Mouse (Mus musculus) kidney, postnatal 25 days (tissue): ENCODE data around the gene Med18.
"Not testable (repeated sequence)": the region's sequence is repeated elsewhere in the genome, so short reads cannot be mapped to it uniquely, and the experiment has no call there.

Experiments
- DNase-seq, 2 experiments: peaks; one replicate each; pipeline ENCODE4 v3.0.0; 2021; ENCODE audit warnings: mixed read lengths in 2 of 2

The Med18 gene

DNA sequence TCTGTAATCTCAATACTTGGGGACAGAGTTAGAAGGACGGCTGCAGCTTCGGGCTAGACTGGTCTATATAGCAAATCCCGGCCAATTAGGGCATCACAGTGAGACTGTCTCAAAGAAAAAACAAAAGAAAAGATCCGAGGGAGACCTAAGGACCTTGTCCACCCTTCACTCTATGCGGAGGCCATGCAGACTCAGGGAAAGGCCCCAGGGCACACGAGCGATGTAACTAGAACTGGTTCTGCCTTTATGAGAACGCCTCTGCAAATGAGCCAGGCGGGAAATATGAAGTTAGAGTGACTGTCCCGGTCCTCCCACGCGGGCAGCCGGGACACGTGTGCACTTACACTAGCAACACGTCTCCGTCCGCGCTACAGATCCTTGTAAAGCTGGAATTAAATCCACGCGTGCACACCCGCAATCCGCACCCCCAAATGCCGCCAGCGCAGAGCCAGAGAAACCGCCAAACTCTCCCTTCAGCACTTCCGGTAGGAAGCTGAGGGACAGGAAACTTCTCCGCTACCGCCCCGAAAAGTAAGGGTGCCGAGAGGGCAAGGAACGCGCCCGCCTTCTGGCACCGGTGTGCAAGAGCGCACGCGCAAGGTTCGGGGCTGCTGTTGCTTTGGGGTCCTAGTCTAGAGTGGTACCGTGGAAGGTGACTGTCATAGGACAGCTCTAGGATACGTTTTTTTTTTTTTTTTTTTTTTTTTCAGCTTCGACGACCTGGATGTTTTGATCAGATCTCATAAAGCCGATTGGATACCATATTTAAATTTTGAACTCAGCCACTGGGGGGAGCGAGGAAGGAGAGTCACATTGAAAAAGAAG is at the start of gene Med18:
Gene Med18 (minus strand): TSS at position 492 of the 825 bp plus-strand sequence.
- peak; percentile 95 to 97 for DNase-seq

DNA sequence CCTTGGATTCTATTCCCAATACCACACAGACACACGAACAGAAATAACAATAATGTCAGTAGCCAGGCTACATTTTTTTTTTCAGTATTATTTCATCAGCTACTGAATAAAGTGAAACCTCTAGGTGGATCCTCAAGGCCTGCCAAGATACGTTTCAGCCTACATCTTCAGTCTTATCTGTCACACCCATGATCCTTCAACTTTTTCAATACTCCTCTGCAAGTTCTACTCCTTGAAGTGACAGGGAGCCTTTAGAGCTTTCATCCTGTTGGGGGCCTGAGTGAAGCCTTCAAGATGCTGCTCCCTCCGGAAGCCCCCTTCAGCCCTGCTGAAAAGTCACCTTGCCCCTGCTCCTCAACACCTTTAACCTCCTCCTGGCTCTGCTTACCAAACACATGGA is 48.4 kb upstream of the Med18 start:
- DNase-seq, result no peak

DNA sequence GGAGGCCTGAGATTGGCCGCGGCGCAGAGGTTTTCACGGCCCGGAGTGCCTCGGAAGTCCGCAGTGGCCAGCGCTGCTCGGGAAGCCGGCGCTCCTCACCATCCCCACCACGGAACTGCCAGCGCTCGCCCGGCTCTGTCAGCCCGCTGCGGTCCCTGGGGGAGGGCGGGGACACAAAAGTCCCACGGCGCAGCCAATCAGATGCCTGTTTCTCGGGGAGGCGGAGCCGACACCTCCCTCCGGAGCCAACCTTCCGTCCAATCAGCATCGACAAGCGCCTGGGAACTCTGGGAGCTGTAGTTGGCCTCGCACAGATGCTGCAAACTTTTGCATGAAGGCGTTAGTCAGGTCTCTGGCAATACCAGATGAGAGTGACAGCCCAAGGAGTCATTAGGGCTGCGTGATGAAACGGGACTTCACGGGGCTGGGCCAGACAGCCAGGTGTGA is 46.7 kb upstream of the Med18 start, which contains the start of gene Sesn2:
Gene Sesn2 (minus strand): TSS at position 150 of the 447 bp plus-strand sequence.
- peak; percentile 98 to 99 for DNase-seq

DNA sequence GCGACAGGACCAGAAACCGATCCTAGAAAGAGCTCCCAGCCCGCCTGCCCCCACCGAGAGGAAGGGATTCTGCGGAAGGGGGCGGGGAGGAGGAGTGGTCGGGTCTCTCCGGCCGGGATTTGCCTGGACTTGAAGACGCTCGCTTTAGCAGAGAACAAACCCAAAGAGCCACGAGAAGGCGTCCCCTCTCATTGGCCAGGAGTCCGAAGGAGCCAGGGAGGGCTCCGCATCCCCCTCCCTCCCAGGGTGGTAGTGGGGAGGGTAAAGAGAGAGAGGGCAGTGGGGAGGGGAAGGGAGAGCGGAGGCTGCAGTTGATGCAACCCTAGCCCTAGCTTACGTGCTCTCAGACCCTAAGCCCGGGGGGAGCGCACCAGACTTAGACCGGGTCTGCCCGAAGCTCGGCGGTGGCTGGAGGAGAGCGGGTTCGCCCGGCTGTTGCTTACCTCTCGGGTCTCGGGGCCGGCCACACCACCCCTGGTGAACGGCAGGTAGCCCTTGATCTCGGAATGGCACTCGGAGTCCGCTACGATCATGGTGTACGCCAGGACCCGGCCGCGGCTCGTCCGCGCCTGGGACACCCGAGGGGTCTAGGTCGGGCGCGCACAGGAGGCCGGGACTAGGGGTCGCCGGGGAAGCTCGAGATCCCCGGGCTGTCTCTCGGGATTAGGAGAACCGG is 46.0 kb upstream of the Med18 start:
- peak; percentile 91 to 96 for DNase-seq

DNA sequence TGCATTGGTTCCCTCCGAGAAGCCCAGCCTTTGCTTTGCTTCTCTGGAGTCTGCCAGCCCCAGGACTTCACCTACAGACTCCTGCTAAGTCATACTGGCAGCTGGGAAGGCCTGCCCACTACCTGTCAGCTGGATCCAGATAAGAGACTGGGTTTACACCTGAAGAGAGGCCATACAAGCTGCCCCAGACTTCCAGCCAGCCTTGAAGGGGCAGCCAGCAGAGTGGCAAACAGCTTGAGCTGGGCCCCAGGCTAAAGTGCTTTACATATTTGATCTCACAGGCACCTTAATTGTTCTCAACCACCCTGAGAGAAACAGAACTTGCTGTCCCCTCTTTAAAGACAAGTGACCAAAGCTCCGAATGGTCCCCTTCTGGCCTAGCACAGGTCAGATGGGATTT is 43.5 kb upstream of the Med18 start:
- peak in 1 of 2 experiments; percentile 63 for DNase-seq

DNA sequence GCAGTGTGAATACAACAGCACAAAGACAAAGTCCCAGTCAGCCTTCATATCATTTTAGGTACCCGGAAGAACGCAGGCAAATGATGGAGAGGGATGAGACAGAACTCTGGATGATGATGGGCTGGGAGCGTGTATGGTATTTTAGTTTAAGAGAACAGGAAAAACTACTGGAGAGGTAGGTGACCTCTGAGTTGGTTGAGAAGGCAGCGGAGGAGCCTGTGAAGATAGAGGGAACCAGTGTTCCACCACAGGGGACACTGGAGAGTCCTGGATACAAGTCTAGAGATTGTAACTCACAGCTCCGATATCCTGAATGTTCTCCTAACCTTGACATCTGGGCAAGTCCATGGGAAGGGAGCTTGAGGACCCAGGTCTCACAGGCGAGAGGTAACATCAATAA is 42.5 kb upstream of the Med18 start:
- no peak for DNase-seq

DNA sequence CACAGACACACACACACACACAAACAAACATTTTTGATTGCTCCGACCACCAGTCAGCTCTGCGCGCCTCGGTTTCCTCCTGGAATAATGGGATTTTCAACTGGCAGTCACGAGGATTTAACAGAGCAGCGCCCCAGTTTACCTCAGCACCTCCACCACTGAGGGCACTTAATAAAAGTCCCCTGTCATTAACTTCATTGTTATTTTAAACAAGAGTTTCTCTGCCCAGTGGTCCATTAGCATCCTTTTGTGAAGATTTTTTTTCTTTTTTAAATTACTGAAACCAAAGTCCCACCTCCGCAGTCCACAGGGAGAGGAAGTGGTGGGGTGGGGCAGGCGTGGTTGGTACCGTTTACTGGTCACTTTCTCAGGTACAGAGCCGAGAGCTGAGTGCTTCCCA is 42.1 kb upstream of the Med18 start:
- no peak for DNase-seq

DNA sequence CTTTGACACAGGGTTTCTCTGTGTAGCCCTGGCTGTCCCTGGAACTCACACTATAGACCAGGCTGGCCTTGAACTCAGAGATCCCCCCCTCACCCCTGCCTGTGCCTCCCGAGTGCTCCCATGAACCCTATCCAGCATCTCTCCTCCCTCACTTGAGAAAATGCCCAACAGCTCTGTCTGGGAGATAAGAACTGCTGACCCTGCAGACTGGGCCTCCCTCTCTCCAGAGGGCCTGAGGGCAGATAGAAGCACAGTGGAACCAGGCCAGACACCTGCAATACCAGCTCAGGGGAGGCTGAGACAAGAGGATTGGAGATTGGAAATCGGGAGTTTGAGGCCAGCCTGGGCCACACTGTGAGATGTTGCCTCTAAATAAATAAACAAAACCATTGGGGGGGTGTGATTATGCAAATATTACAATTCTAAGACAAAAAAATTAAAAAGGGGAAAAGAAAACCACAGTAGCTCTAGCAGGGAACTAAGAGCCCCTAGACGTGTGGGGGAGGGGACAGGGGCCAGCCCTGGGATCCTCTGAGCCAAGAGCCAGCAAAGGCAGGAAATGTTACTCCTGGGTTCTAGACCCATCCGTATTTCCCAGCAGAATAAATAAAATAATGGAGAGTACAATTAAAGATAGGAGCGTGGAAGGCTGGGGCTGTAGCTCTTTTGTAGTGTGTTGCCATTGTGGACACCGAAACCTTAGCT is 41.5 kb upstream of the Med18 start:
- DNase-seq, result peak in 1 of 2 experiments; percentile 39

DNA sequence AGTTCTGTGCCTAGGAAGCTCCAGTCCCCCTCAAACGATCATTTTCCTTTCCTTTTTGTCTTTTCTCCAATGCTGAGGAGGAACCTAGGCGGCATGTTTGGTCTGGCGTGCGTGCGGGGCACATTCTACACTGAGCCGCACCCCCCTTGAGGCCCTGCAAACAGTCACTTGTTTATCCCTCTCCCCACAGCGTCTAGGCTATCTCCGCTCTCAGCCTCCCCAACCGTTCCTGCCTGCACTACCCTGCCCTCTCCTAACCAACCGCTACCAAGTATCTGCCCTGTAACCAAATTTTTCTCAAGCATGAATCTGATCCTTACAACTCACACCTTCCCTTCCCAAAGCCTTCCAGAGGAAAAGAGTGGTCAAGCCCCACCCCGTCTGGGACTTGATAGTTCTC is 39.6 kb upstream of the Med18 start:
- no peak for DNase-seq

DNA sequence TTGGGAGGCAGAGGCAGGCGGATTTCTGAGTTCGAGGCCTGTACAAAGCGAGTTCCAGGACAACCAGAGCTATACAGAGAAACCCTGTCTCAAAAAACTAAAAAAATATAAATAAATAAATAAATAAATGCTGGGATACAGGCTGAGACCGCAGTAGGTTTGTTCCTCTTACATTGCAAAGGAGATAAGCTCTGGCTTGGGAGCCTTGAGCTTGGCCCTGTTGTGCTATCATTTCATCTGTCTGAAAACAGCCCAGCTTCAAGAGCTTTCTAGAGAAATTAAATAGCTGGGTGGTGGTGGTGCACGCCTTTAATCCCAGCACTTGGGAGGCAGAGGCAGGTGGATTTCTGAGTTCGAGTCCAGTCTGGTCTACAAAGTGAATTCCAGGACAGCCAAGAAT is 37.9 kb upstream of the Med18 start:
- no peak for DNase-seq

DNA sequence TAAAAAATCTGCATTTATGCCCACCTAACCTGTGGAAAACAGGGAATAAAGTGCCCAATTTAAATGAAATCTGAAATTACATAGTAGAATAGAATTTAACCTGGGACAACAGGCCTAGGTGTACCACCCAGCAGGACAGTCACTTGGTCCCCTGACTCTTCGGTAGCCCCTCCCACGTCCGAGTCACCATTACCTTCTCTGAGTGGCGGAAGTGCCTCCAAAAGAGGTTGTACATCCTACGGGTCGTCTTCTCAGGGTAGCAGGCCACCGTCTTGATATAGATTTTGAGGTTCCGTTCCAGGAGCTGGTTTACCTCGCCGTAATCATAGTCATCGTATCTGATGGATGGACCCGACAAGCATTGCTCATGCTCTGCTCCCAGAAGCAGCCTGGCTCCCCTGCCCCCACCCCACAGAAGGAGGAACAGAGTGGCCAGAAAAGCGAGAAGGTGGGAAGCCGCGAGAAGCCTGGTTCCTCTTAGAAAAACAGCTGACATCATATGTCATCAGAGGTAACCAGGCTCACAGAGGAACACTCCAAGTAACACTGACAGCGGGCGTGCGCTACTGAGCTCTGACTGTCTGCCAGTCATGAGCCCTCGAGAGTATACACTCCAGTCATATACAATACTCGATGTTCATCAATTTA is 30.7 kb upstream of the Med18 start:
- no peak for DNase-seq

DNA sequence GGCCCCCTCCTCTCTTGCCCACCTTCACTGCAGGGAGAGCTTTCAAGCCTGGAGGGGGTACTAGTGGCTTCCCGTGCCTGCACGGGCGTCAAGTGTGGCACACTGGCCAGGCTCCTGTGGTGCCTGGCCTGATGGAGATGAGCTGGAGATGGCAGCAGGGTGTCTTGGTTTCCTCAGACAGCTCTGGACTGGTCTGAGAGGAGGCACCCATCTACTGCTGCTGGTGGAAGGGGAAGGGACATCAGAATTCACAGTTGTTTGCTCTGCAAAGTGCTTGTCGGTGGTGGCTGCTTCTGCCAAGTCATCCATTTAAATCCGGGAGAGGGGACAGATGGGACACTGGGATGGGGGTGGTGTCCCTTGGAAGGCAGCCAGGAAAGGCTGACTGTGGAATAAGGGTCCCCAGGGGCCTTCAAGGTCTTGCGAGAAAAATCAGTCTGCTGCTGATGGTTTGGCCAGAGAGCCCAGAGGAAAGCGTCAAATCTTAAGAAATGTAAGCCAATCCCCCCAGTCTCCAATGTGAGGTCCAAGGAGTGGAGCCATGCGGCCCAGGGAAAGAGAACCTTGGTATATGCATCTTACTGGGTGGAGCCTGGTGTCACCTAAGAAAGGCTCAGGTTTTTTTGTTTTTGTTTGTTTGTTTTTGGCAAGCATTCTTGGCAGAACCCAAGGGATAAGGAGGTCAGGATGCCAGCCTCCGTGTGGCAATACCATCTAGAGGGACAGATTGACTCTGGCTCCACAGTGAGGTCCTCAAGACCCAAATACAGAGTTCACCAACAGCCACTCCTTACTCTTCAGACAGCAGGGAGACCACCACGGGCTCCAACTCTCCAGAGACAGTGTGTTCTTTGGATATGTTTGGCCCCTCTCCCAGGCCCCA is 28.7 kb upstream of the Med18 start:
- DNase-seq, result peak; percentile 68 to 73

DNA sequence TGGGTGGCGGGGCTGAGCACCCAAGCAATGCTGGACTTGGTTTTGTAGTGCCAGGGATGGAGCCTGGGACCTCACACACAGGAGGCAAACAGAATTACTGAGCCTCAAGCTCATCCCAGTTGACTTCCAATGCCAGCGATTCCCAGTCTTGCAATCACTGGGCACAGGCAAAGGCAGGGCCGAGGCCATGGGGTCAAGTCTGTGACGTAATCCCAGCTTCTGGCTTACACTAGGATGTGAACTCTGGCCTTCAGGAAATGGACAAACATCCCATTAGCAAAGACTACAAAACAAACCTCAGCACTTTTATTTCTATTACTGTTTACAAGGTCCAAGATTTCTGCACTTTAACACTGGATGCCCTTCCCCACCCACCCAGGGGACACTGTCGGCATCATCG is 28.0 kb upstream of the Med18 start:
- DNase-seq, result peak; percentile 88 to 93

DNA sequence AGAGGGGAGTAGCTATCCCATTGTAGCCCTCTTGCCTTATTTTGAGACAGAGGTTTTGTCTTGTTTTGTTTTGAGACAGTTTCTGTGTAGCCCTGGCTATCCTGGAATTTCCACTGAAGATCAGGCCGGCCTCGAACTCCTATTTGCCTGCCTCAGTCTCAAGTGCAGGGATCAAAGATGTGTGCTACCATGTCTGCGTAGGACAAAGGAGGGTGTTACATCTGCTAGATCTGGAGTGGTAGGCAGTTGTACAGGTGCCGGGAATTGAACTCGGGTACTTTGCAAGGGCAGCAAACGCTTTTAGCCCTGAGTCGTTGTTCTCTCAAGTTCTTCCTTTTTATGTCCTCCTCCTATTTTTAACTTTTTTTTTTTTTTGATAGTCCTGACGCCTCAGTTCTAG is 27.3 kb upstream of the Med18 start:
- no peak for DNase-seq

DNA sequence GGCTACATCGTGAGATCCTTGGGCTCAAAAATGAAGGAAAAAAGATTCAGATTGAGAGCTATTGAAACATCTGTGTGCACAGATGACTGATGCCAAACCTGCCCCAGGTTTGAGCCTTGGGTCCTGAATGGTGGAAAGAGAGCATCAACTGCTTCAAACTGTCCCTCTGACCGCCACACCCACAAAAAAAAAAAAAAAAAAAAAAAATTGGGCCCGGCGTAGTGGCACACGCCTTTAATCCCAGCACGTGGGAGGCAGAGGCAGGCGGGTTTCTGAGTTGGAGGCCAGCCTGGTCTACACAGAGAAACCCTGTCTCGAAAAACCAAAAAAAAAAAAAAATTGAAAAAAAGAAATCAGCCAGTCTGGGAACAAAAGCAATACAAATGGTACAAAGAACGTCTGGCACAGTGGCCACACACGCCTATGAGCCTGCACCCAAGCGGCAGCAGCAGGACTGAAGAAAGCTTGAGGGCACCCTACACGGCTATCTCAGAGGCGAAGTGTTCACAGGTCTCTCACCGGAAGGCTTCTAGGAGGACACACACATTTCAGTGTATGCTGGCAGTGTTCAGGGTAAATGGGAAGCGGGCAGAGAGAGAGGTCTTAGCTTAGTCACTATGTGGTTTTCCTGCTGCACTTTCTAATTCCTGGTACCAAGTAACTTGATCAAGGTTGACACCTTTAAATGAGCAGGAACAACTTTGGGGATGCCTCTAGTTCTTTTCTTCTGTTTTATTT is 26.7 kb upstream of the Med18 start:
- no peak for DNase-seq

DNA sequence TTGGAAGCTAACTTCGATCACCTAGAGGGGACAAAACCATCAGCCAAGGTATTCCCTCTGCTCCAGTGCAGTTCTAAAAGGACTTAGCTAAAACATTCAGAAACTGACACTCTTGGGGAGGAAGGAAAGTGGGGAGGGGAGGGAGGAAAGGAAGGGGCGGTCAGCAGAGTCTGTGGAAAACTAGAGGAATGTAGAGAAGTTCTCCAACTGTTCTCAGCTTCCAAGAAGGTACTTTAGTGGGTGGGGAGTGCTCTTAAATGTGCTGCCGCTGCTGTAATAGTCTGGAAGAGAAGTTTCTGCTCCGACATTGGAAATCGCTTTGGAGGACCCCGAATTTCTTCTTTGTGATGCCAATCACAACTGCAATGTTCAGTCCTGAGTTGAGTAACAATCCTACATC is 25.3 kb upstream of the Med18 start:
- DNase-seq, result no peak

DNA sequence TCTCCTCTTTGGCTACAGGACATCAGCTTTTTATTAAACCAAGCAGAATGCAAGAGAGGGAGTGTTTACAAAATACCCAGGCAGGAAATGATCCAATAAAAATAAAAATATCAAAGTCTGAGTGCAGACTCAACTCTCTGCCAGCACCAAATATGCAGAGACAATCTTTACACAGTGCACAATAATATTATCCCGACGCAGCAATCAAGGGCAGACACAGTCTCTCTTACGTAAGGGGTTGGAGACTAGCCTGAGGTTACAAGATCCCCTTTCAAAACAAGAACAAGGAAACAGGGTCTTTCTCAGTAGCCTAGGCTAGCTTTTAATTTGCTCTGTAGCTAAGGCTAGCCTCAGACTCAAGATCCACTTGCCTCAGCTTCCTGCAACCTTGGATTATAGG is 24.8 kb upstream of the Med18 start:
- no peak for DNase-seq

DNA sequence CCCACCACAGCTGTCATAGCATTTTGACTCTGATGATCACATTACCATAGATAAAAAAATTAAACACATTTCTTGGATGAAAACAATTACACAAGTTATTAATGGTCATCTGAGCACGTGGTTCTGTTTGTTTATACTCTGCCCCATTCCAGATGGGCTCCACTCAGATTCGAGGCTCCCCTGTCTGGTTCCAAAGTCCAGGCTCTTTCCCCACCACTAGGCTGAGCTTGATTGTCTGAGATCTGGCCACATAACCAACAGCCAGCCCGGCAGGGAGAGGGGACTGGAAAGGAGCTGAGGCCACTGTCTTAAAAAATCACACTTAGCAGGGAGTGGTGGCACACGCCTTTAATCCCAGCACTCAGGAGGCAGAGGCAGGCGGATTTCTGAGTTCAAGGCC is 21.1 kb upstream of the Med18 start:
- DNase-seq, result peak; percentile 54 to 82

DNA sequence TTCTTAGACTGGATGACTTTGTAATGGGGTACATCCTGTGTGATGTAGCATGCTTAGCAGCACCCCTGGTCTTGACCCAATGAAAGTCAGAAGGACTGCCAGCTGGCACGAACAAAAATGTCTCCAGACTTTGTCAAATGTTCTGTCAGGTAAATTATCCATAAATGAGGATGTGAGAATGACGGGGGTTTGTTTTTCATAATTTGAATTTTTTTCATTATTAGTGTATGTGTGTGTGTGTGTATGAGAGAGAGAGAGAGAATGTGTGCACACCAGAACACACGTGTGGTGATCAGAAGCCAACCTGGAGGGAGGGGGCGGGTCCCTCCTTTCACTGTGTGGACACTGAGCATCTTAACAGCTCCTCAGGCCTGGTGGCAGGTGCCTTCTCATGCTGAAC is 20.5 kb upstream of the Med18 start:
- no peak for DNase-seq

DNA sequence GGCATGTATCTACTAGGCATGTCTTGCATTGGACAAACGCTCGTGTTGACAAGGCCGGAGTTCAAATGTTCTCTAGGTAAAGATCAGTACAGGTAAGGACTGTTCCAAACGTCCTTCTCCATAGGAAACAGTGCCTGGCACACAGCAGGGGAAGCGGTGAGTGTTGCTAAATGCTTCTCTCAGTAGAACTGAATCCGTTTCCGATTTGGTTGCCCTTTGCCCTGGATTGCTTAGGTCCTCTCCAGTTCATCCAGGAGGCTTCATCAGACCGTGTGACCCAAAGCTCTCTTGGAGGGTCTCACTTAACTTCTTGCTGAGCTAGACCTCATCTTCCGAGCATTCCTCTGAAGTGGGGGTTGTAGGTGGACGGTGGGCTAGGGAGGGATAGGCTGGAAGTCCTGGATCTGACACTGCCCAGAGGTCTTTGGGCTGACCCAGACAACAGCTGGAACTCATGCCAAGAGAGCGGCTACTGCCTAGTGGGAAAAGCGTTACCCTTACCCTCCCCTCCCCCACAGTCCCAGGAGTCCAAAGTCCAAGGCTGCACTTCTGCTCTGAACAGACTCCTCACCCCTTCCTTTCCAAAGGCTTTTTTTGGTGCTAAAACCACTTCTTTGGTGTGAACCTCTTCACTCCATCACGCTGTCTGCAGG is 19.4 kb upstream of the Med18 start:
- peak; percentile 92 to 94 for DNase-seq

DNA sequence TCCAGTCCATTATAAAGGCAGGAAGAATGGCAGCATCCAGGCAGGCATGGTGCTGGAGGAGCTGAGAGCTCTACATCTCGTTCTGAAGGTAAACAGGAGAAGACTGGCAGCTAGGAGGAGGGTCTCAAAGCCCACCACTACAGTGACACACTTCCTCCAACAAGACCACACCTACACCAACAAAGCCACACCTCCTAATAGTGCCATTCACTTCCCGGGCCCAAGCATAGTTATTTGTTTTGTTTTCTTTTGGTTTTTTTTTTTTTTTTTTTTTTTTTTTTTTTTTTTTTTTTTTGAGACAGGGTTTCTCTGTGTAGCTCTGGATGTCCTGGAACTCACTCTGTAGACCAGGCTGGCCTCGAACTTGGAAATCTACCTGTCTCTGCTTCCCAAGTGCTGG is 18.4 kb upstream of the Med18 start:
- not testable (repeated sequence) for DNase-seq
